ENCODE assay signal across 9 mouse cellular contexts in genomic region chr2:20547349-20547677, GRCm38 (mm10).
DNase-seq lines count a peak whose midpoint lies in the region; ATAC-seq and TF ChIP-seq lines count a peak whose summit lies in the region.
"Had no signal": no experiment of that assay in that cellular context is flagged by ENCODE, and none has a peak within 500 bp of the region (broad histone marks: within the 10 kb centered on the region; RNA-seq: fewer than 3 reads in every experiment).

No protein-coding gene starts in this region.

- H3K27ac ChIP-seq in hindbrain, embryonic 13.5 days: no peak overlapping the region
- no peak overlapping the region for H3K27ac ChIP-seq in liver, embryonic 14.5 days
- peak overlapping the region; percentile 84 for H3K27ac ChIP-seq in stomach, embryonic 14.5 days (ENCODE audit: low read length)

- H3K4me1 ChIP-seq in hindbrain, embryonic 13.5 days (replicated peaks): peaks cover 28% of the 10 kb centered on the region
- H3K4me1 ChIP-seq in liver, embryonic 14.5 days (replicated peaks; ENCODE audit: control insufficient read depth in 2 of 2, insufficient read depth in 2 of 2, low read length in 1 of 2): no peaks in the 10 kb centered on the region; a peak in 2 of 4 replicates
- peaks cover 9% of the 10 kb centered on the region; the same call in 1 of the 2 replicates for H3K4me1 ChIP-seq in stomach, embryonic 14.5 days (ENCODE audit: control insufficient read depth, insufficient read depth, low read length)

- no peak for ATAC-seq in hindbrain, embryonic 13.5 days (ENCODE audit: low FRiP score)
- ATAC-seq in liver, embryonic 14.5 days (ENCODE audit: insufficient read depth): no peak
- peak; percentile 94 for ATAC-seq in stomach, embryonic 14.5 days (ENCODE audit: insufficient number of reproducible peaks, insufficient read depth, low FRiP score, low read depth)
- ATAC-seq: Patski had no signal

- H3K4me3 ChIP-seq in hindbrain, embryonic 13.5 days: peak overlapping the region; percentile 22
- H3K4me3 ChIP-seq in liver, embryonic 14.5 days (ENCODE audit: insufficient read depth in 1 of 2, low read depth in 2 of 2, low read length in 2 of 2): peak overlapping the region in 1 of 2 experiments; percentile 14; a peak in 2 of 4 replicates
- peak overlapping the region; percentile 22; the same call in 1 of the 2 replicates for H3K4me3 ChIP-seq in stomach, embryonic 14.5 days (ENCODE audit: low read depth, low read length)

- DNase-seq in lung, adult 18-20 months: peak; percentile 68 to 78
- no peak for DNase-seq in lung, postnatal 14 days
- DNase-seq in liver, embryonic 14.5 days (ENCODE audit: low read depth in 3 of 3, low spot score in 3 of 3): no peak
- no peak for DNase-seq in thymus, postnatal 10 days (ENCODE audit: low spot score in 2 of 2)
- no peak for DNase-seq in spleen, postnatal 10 days (ENCODE audit: low spot score in 2 of 2)
- DNase-seq in adrenal gland, adult (ENCODE audit: inconsistent age in 2 of 2, low spot score in 1 of 2): no peak

- TF ChIP-seq CTCF in liver, embryonic 14.5 days (IDR thresholded peaks at IDR 0.05; ENCODE audit: low read depth): no peak

- H3K27me3 ChIP-seq in hindbrain, embryonic 13.5 days: peaks cover 3% of the 10 kb centered on the region; the same call in 1 of the 2 replicates
- no peaks in the 10 kb centered on the region for H3K27me3 ChIP-seq in liver, embryonic 14.5 days (ENCODE audit: control insufficient read depth, insufficient read depth, low read length)
- no peaks in the 10 kb centered on the region for H3K27me3 ChIP-seq in stomach, embryonic 14.5 days (ENCODE audit: control insufficient read depth, insufficient read depth, low read length)
- H3K27me3 ChIP-seq: Patski had no signal

- no peaks in the 10 kb centered on the region for H3K36me3 ChIP-seq in hindbrain, embryonic 13.5 days
- H3K36me3 ChIP-seq in liver, embryonic 14.5 days (replicated peaks; ENCODE audit: control insufficient read depth, insufficient read depth, low read depth): no peaks in the 10 kb centered on the region
- no peaks in the 10 kb centered on the region for H3K36me3 ChIP-seq in stomach, embryonic 14.5 days (ENCODE audit: control insufficient read depth, insufficient read depth, low read length)

- no peaks in the 10 kb centered on the region for H3K9me3 ChIP-seq in hindbrain, embryonic 13.5 days
- no peaks in the 10 kb centered on the region for H3K9me3 ChIP-seq in liver, embryonic 14.5 days (ENCODE audit: control insufficient read depth, low read length)
- H3K9me3 ChIP-seq in stomach, embryonic 14.5 days (ENCODE audit: control insufficient read depth, low read depth, low read length): no peaks in the 10 kb centered on the region

- 10% methylated on average over 5 of the region's 5 CpGs for WGBS in hindbrain, embryonic 13.5 days
- WGBS in liver, embryonic 14.5 days (ENCODE audit: insufficient replicate concordance): 19% methylated on average over 5 of the region's 5 CpGs
- 16% methylated on average over 5 of the region's 5 CpGs for WGBS in stomach, embryonic 14.5 days

- H3K9ac ChIP-seq in hindbrain, embryonic 13.5 days: no peak overlapping the region
- H3K9ac ChIP-seq in liver, embryonic 14.5 days (replicated peaks): no peak overlapping the region
- H3K9ac ChIP-seq in stomach, embryonic 14.5 days (replicated peaks; ENCODE audit: low read depth, low read length): no peak overlapping the region

- no peak for TF ChIP-seq EP300 in liver, embryonic 14.5 days (IDR thresholded peaks at IDR 0.05; ENCODE audit: low read depth)

- H3K4me2 ChIP-seq in hindbrain, embryonic 13.5 days: peak overlapping the region; percentile 45
- H3K4me2 ChIP-seq in liver, embryonic 14.5 days (ENCODE audit: low read depth): peak overlapping the region; percentile 41
- H3K4me2 ChIP-seq in stomach, embryonic 14.5 days (replicated peaks; ENCODE audit: low read depth, low read length): peak overlapping the region; percentile 10

Comparison
In these comparisons a context has a peak if more than half of its experiments do, and no peak if none do; other contexts are left out.
1. DNase-seq: peak in lung, adult 18-20 months (2 of 2); none in lung, postnatal 14 days (single experiment), liver, embryonic 14.5 days (0 of 3), thymus, postnatal 10 days (0 of 2), spleen, postnatal 10 days (0 of 2) and adrenal gland, adult (0 of 2).
2. Peak in every context shown above with its lines, with median percentiles within 50 percentile points of each other: H3K4me2 ChIP-seq.